Mouse (Mus musculus) spleen, adult 2 months (tissue): ENCODE measurements at regions not wholly inside any gene's neighbourhood (a gene's known extent, or its start where the extent isn't known, plus 50 kb on each side); places are given as distances from the start of the nearest gene placed in this dataset.

Experiments
- DNase-seq, 2 experiments: peaks; one replicate each; pipeline versions ENCODE4 v3.0.0 to v3.0.0-alpha.2; 2012 to 2021; ENCODE audit warnings: low spot score in 2 of 2, low read depth in 1 of 2
- H3K27ac ChIP-seq: fragments of 200-500 bp; 2 replicates; pipeline ENCODE4 v1.5.1; 2012; ENCODE audit warnings: low read length, inconsistent platforms; ENCODE audit not compliant: insufficient read depth
- H3K27me3 ChIP-seq: fragments of 200-500 bp; 2 replicates; pipeline ENCODE4 v1.6.1; 2012; ENCODE audit warnings: mild to moderate bottlenecking, moderate library complexity, low read length, inconsistent platforms; ENCODE audit not compliant: control insufficient read depth, insufficient read depth
- H3K36me3 ChIP-seq: fragments of 200-500 bp; 2 replicates; pipeline ENCODE4 v1.6.1; 2012; ENCODE audit warnings: mild to moderate bottlenecking, low read length, inconsistent platforms; ENCODE audit not compliant: control insufficient read depth, insufficient read depth
- H3K4me1 ChIP-seq: fragments of 200-500 bp; 2 replicates; pipeline ENCODE4 v1.6.1; 2011; ENCODE audit warnings: inconsistent platforms; ENCODE audit not compliant: control insufficient read depth, insufficient read depth, insufficient read length
- H3K4me3 ChIP-seq: fragments of 200-500 bp; 2 replicates; pipeline ENCODE4 v1.5.1; 2011; ENCODE audit warnings: mild to moderate bottlenecking, inconsistent platforms; ENCODE audit not compliant: insufficient read depth, insufficient read length; ENCODE audit errors: extremely low read depth
- CTCF ChIP-seq: fragments of 200-500 bp; IDR thresholded peaks from 2 replicates; pipeline ENCODE4 v1.5.1; 2011; ENCODE audit warnings: mild to moderate bottlenecking, inconsistent platforms; ENCODE audit not compliant: insufficient read depth, insufficient read length, insufficient replicate concordance; ENCODE audit errors: extremely low read depth
- POLR2A ChIP-seq: fragments of 200-500 bp; IDR thresholded peaks from 2 replicates; pipeline ENCODE4 v1.6.1; 2011; ENCODE audit warnings: low read depth, low read length, inconsistent platforms
- WGBS: fragments of 180-500 bp; shearing (Covaris S2); methylation state at CpG from one replicate; pipeline ENCODE4 v1.1.7; 2018; 5-methylcytosine and 5-hydroxymethylcytosine counted together

- Histone ChIP-seq H3K4me1 (no peaks in the 10 kb centered on the region), H3K27me3 (no peaks in the 10 kb centered on the region), H3K4me3 (no peak overlapping the region), H3K36me3 (no peaks in the 10 kb centered on the region), H3K27ac (no peak overlapping the region)
- TF ChIP-seq CTCF = no peak
- TF ChIP-seq POLR2A = no peak
- 59% methylated on average over 2 of the region's 2 CpGs for WGBS
- no peak for DNase-seq
Measured at GRCm38 (mm10) chr7:133181388-133181787, 57.2 kb upstream of the Ctbp2 start.

DNA sequence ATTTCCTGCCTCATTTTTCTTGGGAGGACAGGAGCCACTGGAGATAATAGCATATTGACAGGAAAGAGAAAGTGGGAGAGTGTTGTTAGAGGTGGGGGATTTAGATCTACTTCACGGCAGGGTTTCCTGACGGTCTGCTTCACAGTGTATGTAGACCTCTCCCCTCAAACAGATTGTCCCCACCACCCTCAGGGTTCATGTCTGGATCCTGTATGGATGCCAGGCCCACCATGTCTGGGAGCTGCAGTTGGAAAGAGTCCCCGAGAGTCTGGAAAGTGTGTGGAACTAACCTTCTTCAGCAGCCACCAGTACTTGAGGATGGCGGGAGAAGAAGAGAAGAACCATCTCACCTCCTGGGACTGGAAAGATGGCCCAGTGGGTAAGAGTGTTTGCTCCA, 53.0 kb upstream of the Ctbp2 start:
- Histone ChIP-seq H3K27ac (no peak overlapping the region), H3K27me3 (no peaks in the 10 kb centered on the region), H3K4me1 (no peaks in the 10 kb centered on the region), H3K36me3 (no peaks in the 10 kb centered on the region), H3K4me3 (no peak overlapping the region)
- WGBS = 76% methylated on average over 4 of the region's 4 CpGs
- DNase-seq = no peak
- TF ChIP-seq POLR2A (no peak), CTCF (no peak)

GRCm38 (mm10) chr7:133176256-133177178, 52.4 kb upstream of the Ctbp2 start:
- no peak overlapping the region for H3K4me3 ChIP-seq

More at GRCm38 (mm10) chr7:133176256-133177178, 52.4 kb upstream of the Ctbp2 start:
- TF ChIP-seq CTCF = no peak
- no peak for TF ChIP-seq POLR2A
- DNase-seq = no peak
- Histone ChIP-seq H3K27ac (peak overlapping the region; percentile 38; the same call in 1 of the 2 replicates), H3K27me3 (no peaks in the 10 kb centered on the region), H3K4me1 (no peaks in the 10 kb centered on the region), H3K36me3 (no peaks in the 10 kb centered on the region)
- 40% methylated on average over 10 of the region's 10 CpGs for WGBS
